Mouse (Mus musculus): Measurements from ENCODE around the gene Slc9a3.

Slc9a3 gene

DNA sequence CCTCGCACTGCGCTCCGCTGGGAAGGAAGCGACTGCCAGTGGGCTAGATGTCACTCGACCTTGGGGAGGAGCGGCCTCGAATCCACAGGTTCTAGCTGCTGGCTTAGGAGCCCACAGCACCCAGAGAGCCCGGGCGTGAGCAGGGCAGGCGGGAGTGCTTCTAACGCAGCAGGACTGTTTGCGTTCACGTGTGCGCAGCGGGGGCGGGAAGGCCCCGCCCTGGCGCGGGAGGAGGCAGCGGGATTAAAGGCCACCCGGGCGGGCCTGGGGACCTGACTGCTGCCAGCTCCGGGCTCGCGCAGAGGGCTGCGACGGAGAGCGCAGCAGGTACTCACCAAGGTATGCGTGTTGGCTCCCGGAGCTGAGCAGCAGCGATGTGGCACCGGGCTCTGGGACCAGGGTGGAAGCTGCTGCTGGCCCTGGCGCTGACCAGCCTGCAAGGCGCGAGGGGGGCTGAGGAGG lies at the start of gene Slc9a3:
Gene Slc9a3, plus strand, starts transcription at position 317 of the 462 bp plus-strand sequence.
- in situ Hi-C loops (cut with MboI, MseI) = no loop called here

DNA sequence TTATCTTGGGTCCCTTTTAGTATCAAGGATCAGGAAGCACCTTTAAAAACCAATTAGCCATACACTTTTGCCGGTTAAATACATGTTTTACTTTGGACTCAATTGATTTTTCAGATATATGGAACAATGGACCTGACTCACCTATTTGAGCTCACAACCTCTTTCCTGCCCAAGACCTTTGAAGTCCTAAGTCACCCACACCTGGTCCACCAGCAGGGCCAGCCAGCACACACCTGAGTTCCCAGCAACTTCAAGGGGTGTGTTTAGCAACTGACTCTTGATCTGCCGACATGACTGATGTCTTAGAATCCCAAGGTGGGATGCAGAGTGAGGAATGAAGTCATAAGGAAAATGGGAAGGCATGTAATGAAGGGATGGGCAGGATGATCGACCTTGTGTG lies 49.5 kb upstream of the Slc9a3 start:
- in situ Hi-C loops (cut with MboI, MseI) = no loop called here

GRCm38 (mm10) chr13:74073369-74073768 lies 47.9 kb upstream of the Slc9a3 start:
- in situ Hi-C loops (cut with MboI, MseI) = no loop called here

DNA sequence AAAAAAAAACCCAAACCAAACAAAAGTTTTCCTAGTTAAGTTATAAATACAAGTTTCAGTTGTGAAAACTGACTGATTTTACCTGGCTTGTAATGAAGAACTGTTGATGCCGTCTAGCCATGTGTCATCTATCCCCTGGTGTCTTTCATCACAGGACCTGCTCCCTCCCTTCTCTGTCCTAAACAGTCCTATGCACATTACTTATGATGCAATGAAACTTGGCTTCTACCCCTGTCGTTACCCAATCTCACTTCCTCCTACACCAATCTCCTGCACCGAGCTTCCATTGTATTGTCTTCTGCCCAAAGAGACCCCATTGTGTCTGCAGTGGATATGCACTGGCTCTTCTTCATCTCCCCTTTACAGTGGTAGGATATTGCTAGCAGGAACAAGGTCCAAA lies 31.0 kb upstream of the Slc9a3 start:
- in situ Hi-C loops (cut with MboI, MseI) = no loop called here

DNA sequence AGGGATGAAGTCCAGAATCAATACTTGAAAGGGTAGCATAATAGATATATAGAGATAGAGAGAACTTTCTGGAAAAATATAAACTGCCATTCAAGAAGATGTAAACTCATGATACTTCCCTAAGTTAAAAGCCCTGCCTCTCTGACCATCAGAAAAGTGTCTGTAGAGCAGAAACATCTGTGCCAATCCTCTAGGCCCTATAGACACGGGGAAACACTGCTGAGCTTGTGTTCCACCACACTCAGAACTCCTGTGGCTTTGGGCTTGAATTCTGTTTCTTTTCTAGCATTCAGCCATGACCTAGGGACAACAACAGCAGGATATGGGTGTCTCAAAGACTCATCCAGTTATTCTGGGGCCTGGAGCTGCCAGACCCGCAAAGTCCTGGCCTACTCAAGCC lies 25.3 kb upstream of the Slc9a3 start:
- in situ Hi-C loops (cut with MboI, MseI) = no loop called here

- in situ Hi-C loops (cut with MboI, MseI) = no loop called here
Observed at GRCm38 (mm10) chr13:74096715-74097363, 24.4 kb upstream of the Slc9a3 start.

GRCm38 (mm10) chr13:74098913-74099312 lies 22.3 kb upstream of the Slc9a3 start:
- in situ Hi-C loops (cut with MboI, MseI) = no loop called here

DNA sequence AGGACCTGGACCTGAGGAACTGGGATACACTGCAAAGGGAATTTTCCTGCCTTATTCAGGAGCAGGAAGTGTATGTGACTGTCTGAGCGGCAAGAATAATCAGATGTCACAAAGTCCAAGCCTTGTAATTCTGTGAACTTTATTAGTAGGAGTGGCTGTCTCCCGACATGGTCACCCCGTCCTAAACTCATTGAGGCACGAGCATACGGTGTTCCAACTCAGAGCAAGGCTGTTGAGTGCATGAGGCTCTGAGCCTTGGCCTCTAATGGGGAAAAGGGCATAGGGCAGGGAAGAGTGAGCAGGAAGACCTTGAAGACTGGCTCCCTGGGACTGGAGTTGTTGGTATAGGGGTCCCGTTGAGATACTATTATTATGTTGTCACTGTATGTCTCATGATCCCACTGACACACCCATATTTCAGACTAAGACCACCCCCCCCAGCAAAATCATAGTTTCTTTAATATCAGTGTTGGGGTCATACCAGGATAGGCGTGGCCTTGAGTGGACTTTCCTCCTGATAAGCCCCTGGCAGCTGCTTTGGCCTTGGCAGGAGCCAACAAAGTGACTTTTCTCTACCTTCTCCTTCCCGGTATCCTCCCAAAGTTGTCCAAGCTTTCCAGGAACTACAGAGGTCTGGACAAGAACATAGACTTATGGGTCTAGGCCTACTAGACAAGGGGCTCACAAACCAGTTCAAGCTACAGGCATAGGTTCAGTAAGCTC lies 19.0 kb upstream of the Slc9a3 start:
- in situ Hi-C loops (cut with MboI, MseI) = loop anchor here (5.0 kb wide), 1 partner anchor 190 kb away; the partner anchor contains the start of gene Ahrr

- in situ Hi-C loops (cut with MboI, MseI) = loop anchor here (5.0 kb wide), 1 partner anchor 189 kb away; the partner anchor contains the start of gene Ahrr
Observed at GRCm38 (mm10) chr13:74102831-74103582, 18.2 kb upstream of the Slc9a3 start.

- in situ Hi-C loops (cut with MboI, MseI) = loop anchor here (5.0 kb wide), 1 partner anchor 188 kb away; the partner anchor contains the start of gene Ahrr
Observed at GRCm38 (mm10) chr13:74104417-74104816, 16.8 kb upstream of the Slc9a3 start.

GRCm38 (mm10) chr13:74107410-74107809 lies 13.8 kb upstream of the Slc9a3 start:
- in situ Hi-C loops (cut with MboI, MseI) = no loop called here

DNA sequence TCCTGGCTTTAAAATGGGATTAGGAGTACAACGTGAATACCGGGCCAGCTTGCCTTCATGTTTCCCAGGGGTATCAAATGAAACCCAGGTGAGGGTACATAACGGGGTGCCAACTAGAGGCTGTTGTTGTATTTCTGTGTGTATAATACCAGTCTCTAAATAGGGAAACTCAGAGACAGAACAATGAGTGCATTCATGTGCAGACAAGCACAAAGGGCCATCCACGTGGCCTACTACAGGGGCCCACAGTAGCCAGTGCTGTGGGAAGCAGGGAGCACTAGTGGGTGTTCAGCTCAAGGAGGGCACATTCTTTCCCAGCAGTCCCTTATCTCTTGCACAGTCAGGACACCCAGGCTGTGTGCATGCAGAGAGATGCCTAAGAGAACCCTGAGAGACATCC lies 8.7 kb upstream of the Slc9a3 start:
- in situ Hi-C loops (cut with MboI, MseI) = no loop called here

- in situ Hi-C loops (cut with MboI, MseI) = no loop called here
Observed at GRCm38 (mm10) chr13:74113626-74114191, 7.5 kb upstream of the Slc9a3 start.

- in situ Hi-C loops (cut with MboI, MseI) = no loop called here
Observed at GRCm38 (mm10) chr13:74121795-74122330, 606 bp downstream of the Slc9a3 start.

- in situ Hi-C loops (cut with MboI, MseI) = no loop called here
Observed at GRCm38 (mm10) chr13:74122632-74123031, 1.4 kb downstream of the Slc9a3 start.

GRCm38 (mm10) chr13:74127571-74127970 lies 6.3 kb downstream of the Slc9a3 start:
- in situ Hi-C loops (cut with MboI, MseI) = no loop called here

DNA sequence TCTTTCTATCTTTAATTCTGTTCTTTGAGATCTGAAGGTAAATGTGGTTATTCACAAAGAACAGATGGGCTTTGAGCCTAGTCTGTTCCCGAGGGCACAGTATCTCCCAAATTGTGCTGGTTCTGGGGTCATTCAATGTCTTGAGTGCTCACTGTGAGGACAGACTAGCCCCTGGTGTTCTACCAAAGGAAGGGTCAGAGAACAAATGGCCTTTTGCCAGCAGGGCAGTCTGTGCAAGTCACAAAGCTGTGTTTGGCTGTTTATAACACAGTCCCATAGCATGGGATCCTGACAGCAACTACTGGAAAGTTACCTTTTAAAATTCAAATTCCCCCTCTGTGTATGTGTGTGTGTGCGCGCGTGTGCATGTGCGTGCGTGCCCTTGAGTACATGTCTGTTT lies 8.7 kb downstream of the Slc9a3 start:
- in situ Hi-C loops (cut with MboI, MseI) = no loop called here

- in situ Hi-C loops (cut with MboI, MseI) = no loop called here
Observed at GRCm38 (mm10) chr13:74138906-74139647, 17.8 kb downstream of the Slc9a3 start.

DNA sequence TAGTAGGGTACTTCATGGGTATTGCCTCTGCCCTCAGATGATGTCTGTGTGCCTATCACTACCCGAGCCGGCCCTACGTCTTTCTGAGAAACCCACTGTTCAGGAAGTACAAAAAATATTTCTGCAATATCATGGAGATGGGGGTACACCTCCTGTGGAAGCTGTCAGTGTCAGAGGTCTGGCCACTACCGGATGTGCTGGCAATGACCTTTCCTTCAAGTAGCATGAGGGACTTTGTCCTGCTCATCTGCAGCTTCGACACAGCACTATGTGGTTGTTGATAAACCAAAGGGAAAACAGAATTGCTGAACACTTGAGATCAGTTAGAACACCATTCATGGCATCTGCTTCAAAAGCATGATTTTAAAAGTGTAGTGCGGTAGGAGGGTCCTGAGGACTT lies 19.5 kb downstream of the Slc9a3 start:
- in situ Hi-C loops (cut with MboI, MseI) = no loop called here

DNA sequence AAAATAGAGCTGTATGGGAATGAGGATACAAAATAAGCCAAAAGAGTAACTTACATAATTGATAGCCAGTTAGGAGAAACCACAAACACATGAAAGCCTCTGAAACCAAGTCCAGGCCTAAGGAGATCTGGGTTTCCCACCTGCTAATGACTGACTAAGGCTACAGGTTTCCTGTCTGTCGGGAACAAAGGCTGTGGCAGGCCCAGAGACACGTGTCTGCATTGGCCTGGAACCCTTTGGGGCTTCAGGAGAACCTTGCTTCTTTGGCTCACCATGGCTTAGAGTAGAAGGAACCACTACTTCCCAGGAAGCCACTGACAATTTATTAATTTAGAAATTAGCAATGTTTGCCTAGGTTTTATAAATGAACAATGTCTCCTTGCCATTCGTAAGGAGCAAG lies 22.0 kb downstream of the Slc9a3 start:
- in situ Hi-C loops (cut with MboI, MseI) = no loop called here

Measured in regulatory T cell (primary cell).